Mouse (Mus musculus) heart, adult 2 months (tissue): ENCODE data around the gene Olfr943.

Experiments
- CTCF ChIP-seq: fragments of 200-600 bp; IDR thresholded peaks from 2 replicates; pipeline ENCODE4 v1.8.1; 2022; ENCODE audit warnings: antibody characterized with exemption, mild to moderate bottlenecking, moderate library complexity
- EP300 ChIP-seq: fragments of 200-500 bp; IDR thresholded peaks from 2 replicates; pipeline ENCODE4 v1.6.1; 2011; ENCODE audit warnings: low read depth, low read length, control low read depth; ENCODE audit not compliant: insufficient read depth
- POLR2A ChIP-seq: fragments of 200-500 bp; IDR thresholded peaks from 2 replicates; pipeline ENCODE4 v1.6.1; 2011; ENCODE audit warnings: mild to moderate bottlenecking, low read depth, low read length, control low read depth; ENCODE audit not compliant: insufficient read depth

GRCm38 (mm10) chr9:39201620-39202019, 35.5 kb downstream of the Olfr943 start, which contains the start of gene Olfr944:
- TF ChIP-seq CTCF: no peak
- no peak for TF ChIP-seq EP300
- TF ChIP-seq POLR2A: no peak
